Mouse (Mus musculus): ENCODE measurements around the gene 1110059G10Rik.

1110059G10Rik gene

DNA sequence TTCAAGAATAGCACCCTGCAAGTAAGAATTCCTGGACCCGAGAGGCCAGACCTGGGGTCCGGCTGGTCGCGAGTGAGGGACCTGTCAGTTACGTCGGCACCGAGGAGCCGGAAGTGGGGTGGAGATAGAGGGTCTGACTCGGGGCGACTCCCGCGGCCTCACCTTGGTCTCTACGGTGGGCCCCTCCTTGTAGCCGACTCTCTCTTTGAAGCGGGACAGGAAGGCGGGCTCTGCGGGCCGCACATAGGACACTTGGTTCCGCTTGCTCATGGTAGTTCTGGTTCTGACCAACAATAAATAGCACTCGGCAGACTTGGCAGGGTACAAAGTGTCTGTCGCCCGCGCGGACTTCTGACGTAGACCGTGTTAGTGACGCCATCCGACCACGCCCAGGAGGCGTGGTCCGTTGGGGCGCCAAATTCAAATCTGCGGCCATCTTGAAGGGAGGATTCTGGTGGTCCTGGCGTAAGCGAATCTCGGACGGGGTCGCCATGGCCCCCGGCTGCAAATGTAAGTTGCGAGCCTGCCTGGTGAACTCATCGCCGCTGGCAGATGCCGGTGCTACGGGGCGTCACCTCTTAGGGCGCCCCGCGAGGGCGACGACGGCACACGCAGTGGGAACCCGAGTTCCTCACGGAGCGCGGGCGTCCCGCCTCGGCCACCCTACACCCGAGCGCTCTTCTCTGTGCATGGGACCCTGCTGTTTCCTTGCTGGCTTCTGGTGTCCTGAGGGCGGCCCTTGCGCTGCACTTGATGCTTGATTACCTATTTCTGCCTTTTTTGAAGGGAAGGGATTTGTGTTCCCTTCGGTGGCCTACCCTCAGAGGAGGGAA is at the start of gene 1110059G10Rik, which contains the start of gene Kif15:
1110059G10Rik (minus strand) TSS at position 358 of the 833 bp plus-strand sequence.
Kif15 (plus strand) TSS at position 404 of the 833 bp plus-strand sequence.
- DNase-seq, result peak; percentile 78 to 81

DNA sequence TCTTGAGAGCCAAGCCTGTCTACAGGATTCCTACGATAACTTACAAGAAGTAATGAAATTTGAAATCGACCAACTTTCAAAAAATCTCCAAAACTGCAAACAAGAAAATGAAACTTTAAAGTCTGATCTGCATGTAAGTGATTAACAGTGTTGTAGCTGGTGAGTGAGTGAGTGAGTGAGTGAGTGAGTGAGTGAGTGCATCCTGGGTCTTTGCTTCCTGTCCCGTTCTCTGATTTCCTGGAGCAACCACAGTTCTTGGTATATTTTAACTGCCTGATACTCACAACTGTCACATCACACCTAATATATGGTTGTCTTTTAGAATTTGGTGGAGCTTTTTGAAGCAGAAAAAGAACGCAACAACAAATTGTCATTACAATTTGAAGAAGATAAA is 48.4 kb upstream of the 1110059G10Rik start:
- no peak for DNase-seq

DNA sequence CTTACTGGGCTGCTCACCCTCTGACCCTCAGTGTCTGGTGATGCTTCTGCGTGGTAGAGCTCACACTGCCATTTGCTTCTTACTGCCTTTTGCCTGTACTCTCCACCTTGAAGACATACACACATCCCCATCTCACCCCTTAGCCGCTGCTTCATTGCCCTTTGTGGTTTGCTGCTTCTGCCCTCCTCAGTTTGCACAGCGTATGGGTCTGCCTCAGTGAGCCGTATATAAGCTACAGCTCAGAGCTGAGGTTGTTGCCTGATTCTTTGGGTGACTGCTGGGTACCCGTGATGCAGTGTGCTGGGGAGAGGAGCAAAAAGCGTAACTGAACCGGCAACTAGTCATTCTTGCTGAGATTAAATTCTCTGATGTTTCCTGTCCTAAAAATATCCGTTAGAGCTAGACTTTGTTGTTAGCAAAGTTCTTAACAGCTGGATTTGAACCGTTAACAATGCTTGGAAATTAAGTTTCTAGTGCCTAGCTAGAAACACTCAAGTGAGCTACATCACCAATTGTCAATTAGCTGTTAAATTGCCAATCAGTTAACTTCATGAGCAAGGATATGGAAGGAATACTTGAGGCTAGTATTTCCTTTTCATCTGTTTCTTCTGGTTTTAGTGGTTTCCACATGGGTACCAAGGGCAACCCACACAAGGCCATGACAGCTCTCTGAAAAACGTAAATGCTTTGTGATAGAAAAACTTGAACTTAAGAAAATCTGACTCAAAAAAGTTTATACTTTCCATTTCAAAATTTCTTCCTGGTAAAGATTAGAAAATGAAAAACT is 47.8 kb upstream of the 1110059G10Rik start:
- DNase-seq, result no peak

DNA sequence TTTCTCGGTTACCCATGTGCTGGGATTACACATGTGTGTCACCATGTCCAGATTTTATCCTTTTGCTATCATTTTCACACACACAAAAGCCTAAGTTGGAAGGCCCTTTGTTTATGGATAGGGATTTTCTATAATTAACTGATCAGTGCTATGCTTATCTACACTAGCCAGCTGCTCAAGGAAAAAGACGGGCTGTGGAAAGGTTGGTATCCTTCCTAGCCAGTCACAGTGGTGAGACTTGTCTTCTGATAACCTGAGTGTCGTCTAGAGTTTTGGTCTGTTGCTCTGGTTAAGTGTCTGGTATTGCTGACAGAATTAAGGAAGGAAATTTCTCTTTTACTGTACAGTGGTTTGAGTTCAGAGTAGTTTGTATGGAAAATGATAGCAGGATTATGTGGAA is 21.9 kb downstream of the 1110059G10Rik start:
- no peak for DNase-seq

DNA sequence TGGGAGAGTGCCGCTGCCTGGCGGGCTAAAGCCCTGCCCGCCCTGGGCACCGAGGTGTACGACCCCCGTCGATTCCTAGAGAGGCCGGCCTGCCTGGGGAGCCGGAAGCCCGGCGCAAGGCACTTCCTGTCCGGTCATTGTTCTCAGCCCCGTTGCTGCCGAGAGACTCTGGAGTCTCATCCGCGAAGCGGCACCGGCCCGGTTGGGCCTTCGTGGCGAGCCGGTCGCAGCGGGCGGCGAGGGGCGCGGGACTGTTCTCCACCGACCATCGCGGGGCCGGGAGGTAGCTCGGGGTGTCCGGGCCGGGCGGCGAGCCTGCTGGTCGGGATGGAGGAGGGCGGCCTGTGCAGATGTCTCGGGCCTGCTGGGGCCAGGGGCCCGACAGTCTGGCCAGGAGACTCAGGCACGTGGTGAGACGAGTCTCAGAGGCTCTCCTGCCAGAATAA is 27.8 kb downstream of the 1110059G10Rik start, which contains the start of gene Zfp105:
Zfp105 (plus strand) TSS at position 137 of the 446 bp plus-strand sequence.
- peak in 1 of 2 experiments; percentile 1 for DNase-seq

DNA sequence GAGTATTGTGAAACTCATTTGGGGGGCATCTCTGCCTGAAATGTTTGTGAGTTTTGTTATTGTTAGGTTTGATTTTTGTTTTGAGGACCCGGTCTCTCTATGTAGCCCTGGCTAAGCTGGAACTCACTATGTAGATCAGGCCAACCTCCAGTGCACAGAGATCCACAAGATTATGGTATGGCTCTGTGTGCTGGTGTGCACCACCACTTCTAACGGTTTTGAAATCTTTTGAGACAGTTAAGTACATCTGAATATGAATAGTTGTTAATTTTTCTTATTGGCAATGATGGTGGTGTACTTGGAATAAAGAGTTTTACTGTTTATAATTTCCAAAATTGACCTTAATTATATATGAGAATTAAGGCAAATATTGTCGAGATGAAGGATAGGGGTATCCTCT is 28.4 kb downstream of the 1110059G10Rik start:
- no peak for DNase-seq

DNA sequence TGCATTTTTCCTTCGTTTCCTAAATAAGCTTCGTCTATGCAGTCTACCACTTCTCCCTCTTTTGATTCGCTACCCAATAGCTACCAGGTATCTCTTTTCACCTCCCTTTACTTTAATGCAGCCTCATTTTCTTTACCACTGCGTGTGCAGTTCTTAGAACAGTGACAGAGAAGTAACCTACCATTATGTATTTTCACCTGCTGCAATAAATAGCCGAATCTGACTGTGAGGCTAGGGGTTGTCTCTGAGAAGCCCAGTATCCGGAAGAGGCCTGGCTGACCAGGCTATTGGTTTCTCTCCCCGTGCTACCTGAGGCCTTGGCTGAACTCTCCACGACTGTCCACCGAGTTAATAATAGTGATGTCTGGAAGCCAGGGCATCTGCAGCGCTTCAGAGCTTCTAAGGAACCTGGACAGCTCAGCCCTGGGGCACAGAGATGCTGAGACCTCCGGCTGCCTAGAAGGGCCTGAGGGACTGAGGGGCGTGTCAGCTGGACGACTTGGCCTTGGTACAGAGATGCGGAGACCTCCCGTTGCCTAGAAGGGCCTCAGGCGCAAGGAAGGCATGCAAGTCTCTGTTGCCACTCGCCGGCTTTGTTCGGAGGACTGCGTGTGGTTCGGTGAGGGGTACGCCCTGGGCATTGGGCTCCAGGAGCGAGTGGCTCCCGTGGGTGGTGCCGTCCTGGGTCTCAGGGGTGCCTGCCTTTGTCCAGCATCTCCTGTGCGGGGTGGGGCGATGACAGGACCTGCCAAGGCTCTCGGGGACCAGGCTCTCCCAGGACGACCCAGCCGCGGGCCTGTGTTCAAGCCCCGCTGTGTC is 47.9 kb downstream of the 1110059G10Rik start:
- no peak for DNase-seq

DNA sequence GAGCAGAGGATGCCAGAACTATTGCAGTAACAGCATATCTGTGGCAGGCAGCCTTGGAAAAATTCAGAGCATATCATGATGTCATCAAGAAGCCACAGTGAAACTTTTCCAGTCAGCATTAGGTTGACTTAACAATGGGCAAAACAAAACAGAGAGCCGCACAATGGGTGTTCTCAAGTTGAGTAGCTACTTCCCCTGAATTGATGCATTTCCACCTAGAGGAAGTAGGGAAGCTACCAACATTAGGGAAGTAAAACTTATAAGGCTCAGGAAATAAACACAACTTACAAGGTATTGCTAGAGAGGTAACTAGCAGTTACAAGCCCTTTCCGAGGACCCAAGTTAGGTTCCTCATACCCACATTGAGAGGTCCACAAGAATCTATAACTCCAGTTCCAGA is 49.8 kb downstream of the 1110059G10Rik start:
- no peak for DNase-seq
